ENCODE assay signal across 9 mouse cellular contexts in the genomic region with DNA sequence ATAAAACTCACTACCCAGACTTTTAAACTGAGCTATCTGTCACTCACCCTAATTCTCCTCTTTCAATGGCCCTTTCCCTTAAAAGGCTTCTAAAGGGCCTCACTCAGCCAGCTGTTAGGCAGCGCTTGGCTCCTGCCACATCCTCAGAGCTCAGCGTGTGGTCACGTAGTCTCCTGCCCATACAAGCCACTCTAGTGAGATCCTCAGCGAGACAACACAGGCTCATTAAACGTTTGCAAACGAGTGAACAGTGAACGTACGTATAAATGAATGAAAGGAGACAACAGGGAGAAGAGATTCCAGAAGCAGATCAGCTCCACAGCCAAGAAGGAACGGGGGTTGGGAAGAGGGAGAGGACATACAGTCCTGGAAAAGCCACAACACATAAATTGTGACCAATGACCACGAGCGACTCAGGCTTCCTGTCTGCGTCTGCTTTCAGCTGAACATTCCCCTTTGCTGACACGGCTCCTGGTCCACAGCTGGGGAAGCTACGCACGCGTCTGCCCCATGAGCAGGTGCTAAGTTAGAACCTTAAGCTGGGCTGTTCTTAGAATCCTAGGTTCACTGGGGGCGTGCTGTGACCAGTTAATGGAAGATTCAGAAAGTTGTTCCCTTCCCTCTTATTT. TPM values are rescaled to one million over a fixed set of nuclear protein-coding genes. Genes with fewer than 3 reads are reported as not detected.
DNase-seq lines count a peak whose midpoint lies in the region; ATAC-seq and TF ChIP-seq lines count a peak whose summit lies in the region.
"Had no signal": no experiment of that assay in that cellular context is flagged by ENCODE, and none has a peak within 500 bp of the region (broad histone marks: within the 10 kb centered on the region; RNA-seq: fewer than 3 reads in every experiment).

No protein-coding gene starts in this region.

- H3K4me3 ChIP-seq in lung, embryonic 14.5 days (ENCODE audit: low read depth, low read length), result no peak overlapping the region
- H3K4me3 ChIP-seq in forebrain, embryonic 10.5 days, result peak overlapping the region; percentile 21; the same call in 1 of the 2 replicates
- no peak overlapping the region for H3K4me3 ChIP-seq in kidney, embryonic 15.5 days (replicated peaks)

- peak overlapping the region; percentile 18 for H3K9ac ChIP-seq in lung, embryonic 14.5 days
- H3K9ac ChIP-seq in kidney, embryonic 15.5 days, result no peak overlapping the region

- H3K27me3 ChIP-seq in lung, embryonic 14.5 days (ENCODE audit: insufficient read depth, low read length), result no peaks in the 10 kb centered on the region
- H3K27me3 ChIP-seq in forebrain, embryonic 10.5 days (ENCODE audit: poor library complexity, severe bottlenecking), result peaks cover 15% of the 10 kb centered on the region; the same call in 1 of the 2 replicates
- H3K27me3 ChIP-seq in kidney, embryonic 15.5 days, result no peaks in the 10 kb centered on the region

- no peaks in the 10 kb centered on the region for H3K9me3 ChIP-seq in lung, embryonic 14.5 days (ENCODE audit: low read depth, low read length)
- H3K9me3 ChIP-seq in forebrain, embryonic 10.5 days, result no peaks in the 10 kb centered on the region
- no peaks in the 10 kb centered on the region for H3K9me3 ChIP-seq in kidney, embryonic 15.5 days (replicated peaks)

- H3K27ac ChIP-seq in lung, embryonic 14.5 days (ENCODE audit: low read depth), result peak overlapping the region; percentile 72; the same call in 1 of the 2 replicates
- peak overlapping the region; percentile 44 for H3K27ac ChIP-seq in forebrain, embryonic 10.5 days
- peak overlapping the region; percentile 67 for H3K27ac ChIP-seq in kidney, embryonic 15.5 days

- ATAC-seq in lung, embryonic 14.5 days (ENCODE audit: insufficient read depth), result peak; percentile 61; the same call in 1 of the 2 replicates
- no peak for ATAC-seq in kidney, embryonic 15.5 days (replicated peaks; ENCODE audit: low FRiP score)

- H3K36me3 ChIP-seq in lung, embryonic 14.5 days (ENCODE audit: insufficient read depth), result no peaks in the 10 kb centered on the region
- H3K36me3 ChIP-seq in forebrain, embryonic 10.5 days (replicated peaks), result no peaks in the 10 kb centered on the region
- H3K36me3 ChIP-seq in kidney, embryonic 15.5 days, result no peaks in the 10 kb centered on the region

- H3K4me2 ChIP-seq in lung, embryonic 14.5 days, result 0 out of 2 replicates have a peak overlapping the region, but pooled peaks have one; percentile 25
- 0 out of 2 replicates have a peak overlapping the region, but pooled peaks have one; percentile 2 for H3K4me2 ChIP-seq in kidney, embryonic 15.5 days

- H3K4me1 ChIP-seq in lung, embryonic 14.5 days (ENCODE audit: insufficient read depth), result peaks cover 11% of the 10 kb centered on the region; the same call in 1 of the 2 replicates
- H3K4me1 ChIP-seq in forebrain, embryonic 10.5 days, result peaks cover 73% of the 10 kb centered on the region
- H3K4me1 ChIP-seq in kidney, embryonic 15.5 days, result peaks cover 61% of the 10 kb centered on the region

- DNase-seq in lung, embryonic 14.5 days, result peak; percentile 73
- DNase-seq in lung, postnatal 14 days, result no peak
- no peak for DNase-seq in forebrain, embryonic 10.5 days (ENCODE audit: extremely low spot score, low spot score)
- DNase-seq in retina, postnatal 1 day, result peak; percentile 69
- no peak for DNase-seq in adrenal gland, adult 2 months
- DNase-seq in spleen, postnatal 10 days (ENCODE audit: low spot score in 2 of 2), result no peak
- no peak for DNase-seq in ovary, postnatal 10 days (ENCODE audit: low spot score)
- DNase-seq: thymus, adult 18-20 months had no signal

- 20% methylated on average over 17 of the region's 17 CpGs for WGBS in lung, embryonic 14.5 days
- WGBS in forebrain, embryonic 10.5 days, result 19% methylated on average over 17 of the region's 17 CpGs
- 15% methylated on average over 17 of the region's 17 CpGs for WGBS in kidney, embryonic 15.5 days

- TF ChIP-seq CTCF in lung, embryonic 14.5 days (IDR thresholded peaks at IDR 0.05; ENCODE audit: low read depth), result no peak

RNA-seq across cellular contexts. Expression of gene Nav1, which starts 52.3 kb away (rescaled TPM):
- 19.6 and 21.7 TPM in 2 replicates for polyA plus RNA-seq in lung, embryonic 14.5 days (2014; fragmentation: Nextera tagmentation; extraction: Ambion mirVana)
- 25.3 and 28.4 TPM in 2 replicates for polyA plus RNA-seq in forebrain, embryonic 10.5 days (2016; fragmentation: Nextera tagmentation; extraction: Ambion mirVana)
- 16.4 and 16.6 TPM in 2 replicates for polyA plus RNA-seq in kidney, embryonic 15.5 days (2015; fragmentation: Nextera tagmentation; extraction: Ambion mirVana)
- 10 to 100 TPM; 13.0 to 17.2 TPM for total RNA-seq in adrenal gland, adult 2 months (2021)
- 6.1 and 7.2 TPM in 2 replicates for polyA plus RNA-seq in adrenal gland, adult 2 months (2012; rRNA removed)

Comparison
In these comparisons a context has a peak if more than half of its experiments do, and no peak if none do; other contexts are left out.
1. DNase-seq: peak in lung, embryonic 14.5 days (single experiment) and retina, postnatal 1 day (single experiment); none in lung, postnatal 14 days (single experiment), forebrain, embryonic 10.5 days (single experiment), adrenal gland, adult 2 months (single experiment), spleen, postnatal 10 days (0 of 2) and ovary, postnatal 10 days (single experiment).
2. Peak in every context shown above with its lines, with median percentiles within 50 percentile points of each other: H3K27ac ChIP-seq.